Mouse (Mus musculus): ENCODE measurements around the gene Clip3.

The Clip3 gene

GRCm38 (mm10) chr7:30328379-30328778 lies 36.9 kb downstream of the Clip3 start:
- DNase-seq = no peak

- DNase-seq = peak; percentile 76
These were observed 40.4 kb downstream of the Clip3 start for GRCm38 (mm10) chr7:30331887-30332286.

- no peak for DNase-seq
These were observed 41.2 kb downstream of the Clip3 start for GRCm38 (mm10) chr7:30332622-30333259.

- DNase-seq = peak; percentile 78
These were observed 41.9 kb downstream of the Clip3 start for GRCm38 (mm10) chr7:30333436-30333835.

GRCm38 (mm10) chr7:30334563-30334962 lies 43.0 kb downstream of the Clip3 start:
- DNase-seq = no peak

GRCm38 (mm10) chr7:30335688-30336087 lies 44.2 kb downstream of the Clip3 start:
- no peak for DNase-seq

GRCm38 (mm10) chr7:30336384-30336783 lies 44.9 kb downstream of the Clip3 start:
- DNase-seq = peak; percentile 97

- no peak for DNase-seq
These were observed 48.0 kb downstream of the Clip3 start for GRCm38 (mm10) chr7:30339432-30340109.

GRCm38 (mm10) chr7:30346635-30347379 lies 55.3 kb downstream of the Clip3 start:
- peak; percentile 52 for DNase-seq

GRCm38 (mm10) chr7:30347828-30348227 lies 56.3 kb downstream of the Clip3 start:
- DNase-seq = peak; percentile 79

GRCm38 (mm10) chr7:30353279-30353822 lies 61.8 kb downstream of the Clip3 start:
- DNase-seq = peak; percentile 65

- no peak for DNase-seq
These were observed 62.5 kb downstream of the Clip3 start for GRCm38 (mm10) chr7:30354059-30354458.
